ENCODE assay signal across 29 mouse cellular contexts in the genomic region with DNA sequence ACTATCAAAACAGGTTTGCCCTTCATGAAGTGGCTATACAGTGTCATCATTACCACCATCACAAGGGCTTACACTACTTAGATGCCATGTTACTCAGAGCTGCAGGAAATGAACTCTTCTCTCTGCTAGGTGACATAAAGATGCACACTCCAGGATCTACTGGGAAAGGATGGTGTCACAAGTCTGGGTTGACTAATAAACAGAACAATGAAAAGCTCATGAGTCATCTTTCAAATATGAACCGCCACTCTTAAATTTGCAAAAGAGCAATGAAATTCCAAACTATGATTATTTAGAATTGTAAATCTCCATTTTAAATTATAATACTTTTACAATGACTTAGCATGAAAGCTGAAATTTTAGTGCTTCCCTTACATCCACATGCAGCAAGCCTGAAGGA.
"Had no signal": no experiment of that assay in that cellular context is flagged by ENCODE, and none has a peak within 500 bp of the region (broad histone marks: within the 10 kb centered on the region; RNA-seq: fewer than 3 reads in every experiment).

No protein-coding gene starts in this region.

- H3K9me3 ChIP-seq: heart, embryonic 13.5 days; heart, embryonic 15.5 days; hindbrain, embryonic 10.5 days; hindbrain, embryonic 12.5 days; intestine, embryonic 15.5 days; limb, embryonic 12.5 days; liver, embryonic 13.5 days; liver, embryonic 15.5 days had no signal

- H3K27ac ChIP-seq: gastrocnemius, adult 2 months; heart, adult 2 months; heart, embryonic 13.5 days; heart, embryonic 15.5 days; hindbrain, embryonic 10.5 days; hindbrain, embryonic 12.5 days; hindbrain, embryonic 14.5 days; intestine, embryonic 15.5 days; limb, embryonic 12.5 days; liver, embryonic 13.5 days; liver, embryonic 15.5 days had no signal

- DNase-seq: gastrocnemius, adult 2 months; gastrocnemius, postnatal 10 days; gastrocnemius, postnatal 25 days; heart, adult 2 months; heart, postnatal 14 days; heart, postnatal 4 days; kidney, adult 18-20 months; kidney, adult 8-10 months; kidney, postnatal 10 days; kidney, postnatal 25 days; kidney, postnatal 4 days; layer of hippocampus, adult 9-11 months; layer of hippocampus, postnatal 36 days; left cerebral cortex, postnatal 4 days; liver; liver, embryonic 13.5 days; liver, postnatal 0 days had no signal

- H3K4me2 ChIP-seq: heart, embryonic 11.5 days; heart, embryonic 13.5 days; heart, embryonic 15.5 days; hindbrain, embryonic 12.5 days; hindbrain, embryonic 14.5 days; intestine, embryonic 15.5 days; limb, embryonic 12.5 days; liver, embryonic 11.5 days; liver, embryonic 13.5 days; liver, embryonic 15.5 days had no signal

- H3K4me1 ChIP-seq: hindbrain, embryonic 10.5 days; hindbrain, embryonic 12.5 days; intestine, embryonic 15.5 days; liver, embryonic 15.5 days had no signal

- H3K9ac ChIP-seq: heart, embryonic 13.5 days; heart, embryonic 15.5 days; hindbrain, embryonic 12.5 days; hindbrain, embryonic 14.5 days; intestine, embryonic 15.5 days; limb, embryonic 12.5 days; liver, embryonic 13.5 days; liver, embryonic 15.5 days; liver, postnatal 0 days had no signal

- ATAC-seq: hindbrain, embryonic 16.5 days; inflammation-experienced regulatory T-cells, adult 6 months; intestine, embryonic 15.5 days; liver, postnatal 0 days had no signal

- H3K27me3 ChIP-seq: heart, embryonic 13.5 days; heart, embryonic 15.5 days; hindbrain, embryonic 12.5 days; intestine, embryonic 15.5 days; limb, embryonic 12.5 days; liver, embryonic 13.5 days; liver, embryonic 15.5 days had no signal

- H3K36me3 ChIP-seq: heart, embryonic 13.5 days; heart, embryonic 15.5 days; hindbrain, embryonic 10.5 days; hindbrain, embryonic 12.5 days; intestine, embryonic 15.5 days; limb, embryonic 12.5 days; liver, embryonic 13.5 days; liver, embryonic 15.5 days had no signal

- H3K4me3 ChIP-seq: gastrocnemius, adult 2 months; heart, adult 2 months; heart, embryonic 13.5 days; heart, embryonic 15.5 days; hindbrain, embryonic 10.5 days; hindbrain, embryonic 12.5 days; intestine, embryonic 15.5 days; limb, embryonic 12.5 days; liver, embryonic 13.5 days; liver, embryonic 15.5 days had no signal
